Mouse (Mus musculus): ENCODE results near the gene Grin2c. TPM values are rescaled to one million over a fixed set of nuclear protein-coding genes. Genes with fewer than 3 reads are reported as not detected.

Gene Grin2c
- total and polyA plus RNA-seq, 3 experiments = not detected

- Histone ChIP-seq H3K9me3 (replicated peaks; ENCODE audit: insufficient read depth, low read length) (no peaks in the 10 kb centered on the region), H3K36me3 (ENCODE audit: control insufficient read depth in 1 of 2, insufficient read depth in 2 of 2, low read length in 2 of 2) (peaks cover 0 to 1% of the 10 kb centered on the region in 2 experiments; a peak in 1 of 4 replicates), H3K27ac (ENCODE audit: control insufficient read depth, low read depth, low read length) (no peak overlapping the region), H3K9ac (ENCODE audit: control insufficient read depth, low read depth, low read length, poor library complexity, severe bottlenecking) (no peak overlapping the region), H3K4me3 (ENCODE audit: control insufficient read depth in 1 of 2, insufficient read depth in 1 of 2, low read depth in 2 of 2, low read length in 2 of 2) (no peak overlapping the region), H3K4me1 (ENCODE audit: control insufficient read depth in 1 of 2, insufficient read depth in 2 of 2, low read length in 2 of 2) (peaks cover 0 to 1% of the 10 kb centered on the region in 2 experiments; a peak in 2 of 4 replicates), H3K27me3 (ENCODE audit: control insufficient read depth in 1 of 2, insufficient read depth in 2 of 2, low read length in 2 of 2) (no peaks in the 10 kb centered on the region), H3K79me2 (ENCODE audit: control insufficient read depth, insufficient read depth, low read length, poor library complexity) (no peaks in the 10 kb centered on the region)
- TF ChIP-seq JUND (IDR thresholded peaks at IDR 0.05; ENCODE audit: low read depth, low read length) (no peak), TAL1 (IDR thresholded peaks at IDR 0.05; ENCODE audit: low read length) (no peak), CHD1 (IDR thresholded peaks at IDR 0.05; ENCODE audit: low read depth, low read length) (no peak), ZKSCAN1 (IDR thresholded peaks at IDR 0.05; ENCODE audit: low read depth, low read length) (no peak), GATA1 (IDR thresholded peaks at IDR 0.05; ENCODE audit: low read depth, low read length) (no peak), POLR2AphosphoS2 (IDR thresholded peaks at IDR 0.05; ENCODE audit: low read length) (no peak), USF1 (IDR thresholded peaks at IDR 0.05; ENCODE audit: low read depth, low read length) (no peak), MAZ (IDR thresholded peaks at IDR 0.05; ENCODE audit: low read depth, low read length) (no peak), HCFC1 (IDR thresholded peaks at IDR 0.05; ENCODE audit: low read depth, low read length) (no peak), POLR2A (IDR thresholded peaks at IDR 0.05; ENCODE audit: control insufficient read depth in 1 of 2, insufficient read depth in 1 of 2, low read depth in 1 of 2, low read length in 2 of 2, poor library complexity in 1 of 2) (no peak), BHLHE40 (IDR thresholded peaks at IDR 0.05; ENCODE audit: borderline replicate concordance, low read depth, low read length) (no peak), ZNF384 (IDR thresholded peaks at IDR 0.05; ENCODE audit: low read depth, low read length) (no peak), E2F4 (IDR thresholded peaks at IDR 0.05; ENCODE audit: borderline replicate concordance, low read depth, low read length) (no peak), CHD2 (IDR thresholded peaks at IDR 0.05; ENCODE audit: low read length) (no peak), GABPA (IDR thresholded peaks at IDR 0.05; ENCODE audit: low read depth, low read length) (no peak)
- no peak for DNase-seq (ENCODE audit: low read depth, low spot score)
Measured at GRCm38 (mm10) chr11:115285282-115285681, 18.2 kb upstream of the Grin2c start.

GRCm38 (mm10) chr11:115283891-115284620, 17.0 kb upstream of the Grin2c start:
- no peaks in the 10 kb centered on the region for H3K79me2 ChIP-seq (ENCODE audit: control insufficient read depth, insufficient read depth, low read length, poor library complexity)
- peaks cover 0 to 5% of the 10 kb centered on the region in 2 experiments; a peak in 2 of 4 replicates for H3K36me3 ChIP-seq (ENCODE audit: control insufficient read depth in 1 of 2, insufficient read depth in 2 of 2, low read length in 2 of 2)
- no peak for TF ChIP-seq POLR2AphosphoS2 (IDR thresholded peaks at IDR 0.05; ENCODE audit: low read length)
- TF ChIP-seq NRF1 (IDR thresholded peaks at IDR 0.05; ENCODE audit: insufficient read depth, low read depth, low read length, poor library complexity, severe bottlenecking) = no peak
- TF ChIP-seq CTCF (IDR thresholded peaks at IDR 0.05 in 2 of 3, conservative IDR thresholded peaks at IDR 0.05 in 1 of 3; ENCODE audit: control insufficient read depth in 1 of 3, insufficient read depth in 1 of 3, low read depth in 2 of 3, low read length in 3 of 3, poor library complexity in 1 of 3, severe bottlenecking in 1 of 3) = no peak
- TF ChIP-seq UBTF (IDR thresholded peaks at IDR 0.05; ENCODE audit: borderline replicate concordance, insufficient read depth, low read depth, low read length) = no peak
- no peak for TF ChIP-seq HCFC1 (IDR thresholded peaks at IDR 0.05; ENCODE audit: low read depth, low read length)
- TF ChIP-seq POLR2AphosphoS5 (IDR thresholded peaks at IDR 0.05; ENCODE audit: borderline replicate concordance, low read depth, low read length) = no peak
- no peak for TF ChIP-seq BHLHE40 (IDR thresholded peaks at IDR 0.05; ENCODE audit: borderline replicate concordance, low read depth, low read length)
- TF ChIP-seq E2F4 (IDR thresholded peaks at IDR 0.05; ENCODE audit: borderline replicate concordance, low read depth, low read length) = no peak
- no peak for TF ChIP-seq RCOR1 (IDR thresholded peaks at IDR 0.05; ENCODE audit: low read depth, low read length)
- no peak for TF ChIP-seq ZMIZ1 (IDR thresholded peaks at IDR 0.05; ENCODE audit: low read depth, low read length)
- no peak for TF ChIP-seq JUND (IDR thresholded peaks at IDR 0.05; ENCODE audit: low read depth, low read length)
- TF ChIP-seq CHD2 (IDR thresholded peaks at IDR 0.05; ENCODE audit: low read length) = no peak
- TF ChIP-seq USF1 (IDR thresholded peaks at IDR 0.05; ENCODE audit: low read depth, low read length) = no peak
- TF ChIP-seq TAL1 (IDR thresholded peaks at IDR 0.05; ENCODE audit: low read length) = no peak
- TF ChIP-seq EP300 (IDR thresholded peaks at IDR 0.05; ENCODE audit: low read depth in 1 of 2, low read length in 2 of 2) = no peak
- no peak for TF ChIP-seq USF2 (IDR thresholded peaks at IDR 0.05; ENCODE audit: borderline replicate concordance in 1 of 2, insufficient read depth in 1 of 2, low read depth in 1 of 2, low read length in 2 of 2)
- no peak for TF ChIP-seq MEF2A (IDR thresholded peaks at IDR 0.05; ENCODE audit: extremely low read depth, insufficient replicate concordance, low read depth, low read length, poor library complexity, severe bottlenecking)
- H3K27me3 ChIP-seq (ENCODE audit: control insufficient read depth in 1 of 2, insufficient read depth in 2 of 2, low read length in 2 of 2) = no peaks in the 10 kb centered on the region
- no peak overlapping the region for H3K4me3 ChIP-seq (ENCODE audit: control insufficient read depth in 1 of 2, insufficient read depth in 1 of 2, low read depth in 2 of 2, low read length in 2 of 2)
- H3K9ac ChIP-seq (ENCODE audit: control insufficient read depth, low read depth, low read length, poor library complexity, severe bottlenecking) = no peak overlapping the region
- H3K4me1 ChIP-seq (ENCODE audit: control insufficient read depth in 1 of 2, insufficient read depth in 2 of 2, low read length in 2 of 2) = peaks cover 4 to 6% of the 10 kb centered on the region in 2 experiments; a peak in 3 of 4 replicates
- H3K27ac ChIP-seq (ENCODE audit: control insufficient read depth, low read depth, low read length) = no peak overlapping the region
- no peak for DNase-seq (ENCODE audit: low read depth, low spot score)
- H3K9me3 ChIP-seq (replicated peaks; ENCODE audit: insufficient read depth, low read length) = no peaks in the 10 kb centered on the region

Data from MEL (cell line).